Mouse (Mus musculus) lung, adult 2 months (tissue): Measurements from ENCODE around the gene Nhlrc4.

ENCODE experiments used
- CTCF ChIP-seq: fragments of 200-500 bp; IDR thresholded peaks from 2 replicates; pipeline ENCODE4 v1.5.1; 2011; ENCODE audit warnings: mild to moderate bottlenecking, low read length, control low read depth; ENCODE audit not compliant: insufficient read depth
- POLR2A ChIP-seq: fragments of 200-500 bp; IDR thresholded peaks from 2 replicates; pipeline ENCODE4 v1.6.1; 2011; ENCODE audit warnings: low read depth, mild to moderate bottlenecking, control low read depth, low read length, borderline replicate concordance; ENCODE audit errors: extremely low read depth

DNA sequence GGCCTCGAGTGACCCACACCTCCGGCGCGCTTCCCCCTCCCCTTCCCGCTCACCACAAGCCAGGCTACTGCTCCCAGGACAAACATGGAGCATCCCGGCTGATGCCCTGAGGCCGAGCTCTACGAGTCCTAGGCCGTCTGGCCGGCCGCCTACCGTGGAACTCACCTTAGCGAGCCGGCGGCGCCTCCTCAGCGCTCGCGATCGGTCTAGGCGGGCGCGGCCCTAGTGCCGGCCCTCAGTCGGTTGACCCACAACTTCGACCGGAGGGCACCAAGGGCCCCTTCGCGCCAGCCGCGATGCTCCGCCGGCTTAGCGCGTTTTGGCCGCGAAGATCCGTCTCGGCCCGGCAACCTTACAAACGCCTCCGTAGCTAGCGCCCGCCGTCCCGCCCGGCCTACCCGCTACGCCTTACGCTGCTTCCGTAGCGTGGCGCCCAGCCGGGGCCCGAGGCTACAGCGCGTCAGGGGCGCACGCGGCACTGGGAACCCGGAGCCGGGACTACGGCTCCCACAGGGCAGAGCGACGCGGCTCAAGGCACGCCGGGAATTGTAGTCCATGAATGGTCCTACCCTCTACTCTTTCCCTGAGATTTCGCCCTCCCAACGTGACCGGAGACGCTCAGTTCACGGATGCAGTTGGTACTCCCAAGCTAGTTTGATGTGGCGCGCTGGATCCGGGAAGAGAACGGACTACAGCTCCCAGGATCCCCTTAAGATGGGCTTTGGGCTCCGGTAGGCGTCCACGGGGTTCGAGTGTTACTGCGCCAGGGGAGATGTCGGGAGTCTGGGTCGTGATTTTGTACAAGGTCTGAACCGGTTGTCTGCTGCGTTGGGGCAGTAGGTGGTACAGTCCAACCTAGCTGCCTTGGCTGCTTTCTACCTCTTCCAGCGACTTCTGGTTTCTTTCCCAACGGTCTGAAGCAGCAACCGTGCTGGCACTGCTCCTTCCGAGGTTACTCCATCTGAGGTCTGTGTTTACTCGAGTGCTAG lies 40.8 kb upstream of the Nhlrc4 start, which contains the start of gene Capn15:
- TF ChIP-seq POLR2A: peak; percentile 50; the same call in 1 of the 2 replicates
- no peak for TF ChIP-seq CTCF
